Mouse (Mus musculus) neural tube, postnatal 0 days (tissue): ENCODE data around the gene Fbxw5. TPM values are rescaled to one million over a fixed set of nuclear protein-coding genes. Genes with fewer than 3 reads are reported as not detected.

ENCODE experiments used
- polyA plus RNA-seq: library from polyadenylated mRNA; unstranded; fragments of >200 nt; fragmentation: Nextera tagmentation; extraction: Ambion mirVana; gene quantifications from 2 replicates; pipeline ENCODE4 v1.2.1, GENCODE M21; 2015

Gene Fbxw5
- 103 and 115 TPM in 2 replicates for polyA plus RNA-seq

GRCm38 (mm10) chr2:25500576-25501405 lies at the start of gene Fbxw5:
Gene Fbxw5, plus strand, starts transcription at chr2:25500750.

DNA sequence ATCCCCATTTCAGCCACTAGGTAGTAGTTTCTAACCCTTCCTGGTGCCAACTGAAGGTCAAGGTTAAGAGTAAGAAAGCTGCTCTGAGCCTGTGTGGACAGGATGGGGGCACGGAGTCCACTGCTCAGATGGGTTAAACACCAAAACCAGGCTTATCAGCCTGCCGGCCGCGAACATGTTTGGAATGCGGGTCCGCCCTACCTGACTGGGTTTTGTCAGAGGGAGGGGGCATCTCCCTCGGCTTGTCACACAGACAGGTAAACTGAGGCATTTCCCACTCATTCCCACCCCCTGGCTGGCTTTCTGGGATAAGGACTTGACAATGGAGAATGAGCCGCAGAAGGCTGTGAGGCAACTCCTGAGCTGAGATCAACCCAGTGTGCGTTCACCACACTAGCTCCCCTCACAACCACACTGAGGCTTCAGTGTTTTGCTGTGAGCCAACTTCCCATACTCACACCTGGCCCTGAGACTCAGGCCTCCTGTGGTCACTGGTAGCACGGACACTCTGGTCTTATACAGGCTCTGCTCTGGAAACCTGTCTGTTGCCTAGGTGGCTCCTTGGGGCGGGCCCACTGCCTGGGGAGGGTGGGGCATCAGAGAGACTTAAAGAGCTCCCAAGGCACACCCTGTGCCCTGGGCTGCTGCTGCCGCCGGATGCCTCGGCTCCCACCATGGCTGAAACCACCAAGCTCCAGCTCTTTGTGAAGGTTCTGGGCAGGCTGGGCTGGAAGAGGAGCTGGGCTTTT lies 44.2 kb upstream of the Fbxw5 start, which contains the start of gene Clic3:
Clic3 (plus strand) TSS at position 634 of the 749 bp plus-strand sequence.

GRCm38 (mm10) chr2:25460551-25461309 lies 39.8 kb upstream of the Fbxw5 start, which contains the start of gene Paxx:
Gene Paxx, minus strand, starts transcription at chr2:25461094.

GRCm38 (mm10) chr2:25469969-25470368 lies 30.6 kb upstream of the Fbxw5 start, which contains the start of gene Ptgds:
Gene Ptgds, minus strand, starts transcription at chr2:25470046.

GRCm38 (mm10) chr2:25493476-25493961 lies 7.0 kb upstream of the Fbxw5 start, which contains the start of gene Lcn12:
Gene Lcn12, minus strand, starts transcription at chr2:25493911.

DNA sequence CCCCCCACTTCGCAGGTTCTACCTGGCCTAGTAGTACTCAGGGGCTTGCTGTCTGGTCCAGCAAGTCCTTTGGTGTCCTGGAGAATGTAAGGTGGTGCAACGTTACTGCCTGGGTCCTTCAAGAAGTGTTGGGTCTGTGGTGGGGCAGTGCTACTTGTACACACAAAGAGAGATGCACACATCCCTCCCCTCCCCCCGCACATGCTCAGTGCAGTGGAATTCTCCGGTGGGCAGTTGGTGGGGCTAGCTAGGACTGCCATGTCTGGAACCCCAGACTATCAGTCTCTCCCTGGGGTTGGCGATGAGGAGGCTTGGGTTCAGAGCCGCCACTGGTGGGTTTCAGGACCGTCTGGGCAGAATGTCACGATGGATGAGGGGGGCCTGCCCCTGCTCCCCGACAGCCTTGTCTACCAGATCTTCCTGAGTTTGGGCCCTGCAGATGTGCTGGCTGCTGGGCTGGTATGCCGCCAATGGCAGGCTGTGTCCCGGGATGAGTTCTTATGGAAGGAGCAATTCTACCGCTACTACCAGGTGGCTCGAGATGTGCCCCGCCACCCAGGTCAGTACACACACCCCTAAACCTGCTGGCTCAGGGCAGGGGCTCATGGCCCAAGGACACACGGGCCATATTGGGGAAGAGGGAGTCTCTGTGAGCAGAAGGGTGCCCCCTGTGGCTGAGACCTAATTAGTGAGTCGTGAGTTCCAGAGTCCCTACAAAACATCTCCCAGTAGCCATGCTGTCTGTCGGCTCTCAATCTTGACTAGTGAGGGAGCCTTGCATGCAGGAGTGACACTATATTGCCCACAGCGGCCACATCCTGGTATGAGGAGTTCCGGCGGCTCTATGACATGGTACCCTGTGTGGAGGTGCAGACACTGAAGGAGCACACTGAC lies 1.3 kb downstream of the Fbxw5 start, which contains the start of gene C8g:
C8g (minus strand) TSS at position 127 of the 894 bp plus-strand sequence.

GRCm38 (mm10) chr2:25546811-25547491 lies 46.4 kb downstream of the Fbxw5 start, which contains the start of gene Traf2:
Gene Traf2, minus strand, starts transcription at chr2:25546940.

Other genes with a start within 250 kb of the Fbxw5 start
- 23.8 and 25.9 TPM in 2 replicates for gene Tmem203, start 245.3 kb upstream of the Fbxw5 start, polyA plus RNA-seq
- gene Tprn, start 238.1 kb upstream of the Fbxw5 start, polyA plus RNA-seq, result 15.4 and 16.4 TPM in 2 replicates
- 166 and 169 TPM in 2 replicates for gene Ssna1, start 228.3 kb upstream of the Fbxw5 start, polyA plus RNA-seq
- gene Anapc2, start 228.3 kb upstream of the Fbxw5 start, polyA plus RNA-seq, result 86.3 and 90.8 TPM in 2 replicates
- gene Tmem210, start 212.6 kb upstream of the Fbxw5 start, polyA plus RNA-seq, result 0.34 TPM in 1 of 2 replicates, not detected in the other
- 0.13 and 0.38 TPM in 2 replicates for gene Lrrc26, start 210.8 kb upstream of the Fbxw5 start, polyA plus RNA-seq
- gene Grin1, start 181.6 kb upstream of the Fbxw5 start, polyA plus RNA-seq, result 89.6 and 112 TPM in 2 replicates
- gene Man1b1, start 168.4 kb upstream of the Fbxw5 start, polyA plus RNA-seq, result 46.6 and 48.4 TPM in 2 replicates
- 20.6 and 20.9 TPM in 2 replicates for gene Dpp7, start 144.4 kb upstream of the Fbxw5 start, polyA plus RNA-seq
- 19.7 and 22.7 TPM in 2 replicates for gene Uap1l1, start 135.1 kb upstream of the Fbxw5 start, polyA plus RNA-seq
- gene Sapcd2, start 128.4 kb upstream of the Fbxw5 start, polyA plus RNA-seq, result 16.8 and 18.2 TPM in 2 replicates
- 15.6 and 17.4 TPM in 2 replicates for gene Entpd2, start 104.9 kb upstream of the Fbxw5 start, polyA plus RNA-seq
- gene Npdc1, start 101.4 kb upstream of the Fbxw5 start, polyA plus RNA-seq, result 405 and 457 TPM in 2 replicates
- 0.30 and 0.41 TPM in 2 replicates for gene Fut7, start 77.5 kb upstream of the Fbxw5 start, polyA plus RNA-seq
- 11.5 and 17.0 TPM in 2 replicates for gene Abca2, start 72.0 kb upstream of the Fbxw5 start, polyA plus RNA-seq
- 1.3 and 1.8 TPM in 2 replicates for gene Clic3, start 43.9 kb upstream of the Fbxw5 start, polyA plus RNA-seq
- 131 and 140 TPM in 2 replicates for gene Paxx, start 39.7 kb upstream of the Fbxw5 start, polyA plus RNA-seq
- 1,109 and 2,669 TPM in 2 replicates for gene Ptgds, start 30.7 kb upstream of the Fbxw5 start, polyA plus RNA-seq
- gene Lcn12, start 6.8 kb upstream of the Fbxw5 start, polyA plus RNA-seq, result not detected in 2 replicates
- gene C8g, start 969 bp downstream of the Fbxw5 start, polyA plus RNA-seq, result 6.2 TPM in 2 replicates
- 11.9 and 12.1 TPM in 2 replicates for gene Traf2, start 46.2 kb downstream of the Fbxw5 start, polyA plus RNA-seq
- gene Edf1, start 57.1 kb downstream of the Fbxw5 start, polyA plus RNA-seq, result 403 and 421 TPM in 2 replicates
- gene Mamdc4, start 74.1 kb downstream of the Fbxw5 start, polyA plus RNA-seq, result 1.0 and 3.1 TPM in 2 replicates
- gene Phpt1, start 74.5 kb downstream of the Fbxw5 start, polyA plus RNA-seq, result 251 and 258 TPM in 2 replicates
- 20.4 and 21.5 TPM in 2 replicates for gene Ajm1, start 81.0 kb downstream of the Fbxw5 start, polyA plus RNA-seq
- 56.5 and 61.3 TPM in 2 replicates for gene Rabl6, start 107.8 kb downstream of the Fbxw5 start, polyA plus RNA-seq
- 0.45 and 0.50 TPM in 2 replicates for gene Ccdc183, start 116.9 kb downstream of the Fbxw5 start, polyA plus RNA-seq
- 63.4 and 65.7 TPM in 2 replicates for gene Tmem141, start 121.3 kb downstream of the Fbxw5 start, polyA plus RNA-seq
- gene Fcna, start 127.3 kb downstream of the Fbxw5 start, polyA plus RNA-seq, result 13.4 and 13.6 TPM in 2 replicates
- gene Lcn8, start 152.4 kb downstream of the Fbxw5 start, polyA plus RNA-seq, result not detected in 2 replicates
- not detected in 2 replicates for gene Lcn5, start 157.2 kb downstream of the Fbxw5 start, polyA plus RNA-seq
- gene Lcn6, start 176.0 kb downstream of the Fbxw5 start, polyA plus RNA-seq, result not detected in 2 replicates
- gene Lcn10, start 182.0 kb downstream of the Fbxw5 start, polyA plus RNA-seq, result not detected in 2 replicates
- gene Obp2a, start 199.3 kb downstream of the Fbxw5 start, polyA plus RNA-seq, result not detected in 2 replicates
- gene Bmyc, start 206.0 kb downstream of the Fbxw5 start, polyA plus RNA-seq, result 259 and 263 TPM in 2 replicates
- gene Obp2b, start 236.3 kb downstream of the Fbxw5 start, polyA plus RNA-seq, result not detected in 2 replicates